ENCODE assay signal across 8 mouse cellular contexts in genomic region chr11:95310007-95310647, GRCm38 (mm10). TPM values are rescaled to one million over a fixed set of nuclear protein-coding genes. Genes with fewer than 3 reads are reported as not detected.
A peak's percentile ranks its signal among the peaks of the same experiment; 100 is the strongest.
DNase-seq lines count a peak whose midpoint lies in the region; ATAC-seq and TF ChIP-seq lines count a peak whose summit lies in the region.

TSS of gene Kat7 (minus strand) at chr11:95310246.

- peak; percentile 99 for DNase-seq in Patski (ENCODE audit: low read depth, low spot score)
- DNase-seq in cerebellum, postnatal 14 days: peak; percentile 97 to 98
- peak; percentile 97 to 99 for DNase-seq in frontal cortex, postnatal 14 days (ENCODE audit: low spot score in 2 of 2)
- peak; percentile 87 to 88 for DNase-seq in layer of hippocampus, postnatal 25 days (ENCODE audit: extremely low spot score in 1 of 2, low spot score in 1 of 2)
- DNase-seq in lung, postnatal 25 days (ENCODE audit: low spot score): peak; percentile 100
- peak; percentile 99 for DNase-seq in retina, embryonic 14.5 days (ENCODE audit: low spot score)
- peak; percentile 90 to 98 for DNase-seq in urinary bladder, adult 18-20 months (ENCODE audit: low spot score in 2 of 2)

- peak within 1 kb of the TSS; percentile 91 for H3K4me3 ChIP-seq in hindbrain, embryonic 13.5 days

- H3K4me2 ChIP-seq in hindbrain, embryonic 13.5 days: peak within 1 kb of the TSS; percentile 64

- H3K27me3 ChIP-seq in Patski: no peaks in the 10 kb centered on the region
- H3K27me3 ChIP-seq in hindbrain, embryonic 13.5 days: no peaks in the 10 kb centered on the region

- H3K9ac ChIP-seq in hindbrain, embryonic 13.5 days: peak within 1 kb of the TSS; percentile 92

- 0% methylated on average over 42 of the region's 42 CpGs for WGBS in hindbrain, embryonic 13.5 days

- CTCF ChIA-PET in Patski (lab: Charles Lee): interaction anchor here (1.1 to 2.5 kb wide), 3 partner anchors 51 to 211 kb away, joined by 3 to 5 read pairs (median 4); partner anchors contain the start of gene Slc35b1

- peaks cover 10% of the 10 kb centered on the region for H3K36me3 ChIP-seq in hindbrain, embryonic 13.5 days

- H3K9me3 ChIP-seq in hindbrain, embryonic 13.5 days: no peaks in the 10 kb centered on the region

- H3K4me1 ChIP-seq in hindbrain, embryonic 13.5 days (replicated peaks): peaks cover 21% of the 10 kb centered on the region

- in situ Hi-C loops in Patski (cut with MboI; ENCODE audit: low pct_unique_long_range_greater_than_20kb): loop anchor here (5.0 kb wide), 1 partner anchor 72 kb away; the partner anchor contains the start of gene Slc35b1

- POLR2A ChIA-PET in Patski (lab: Charles Lee): no interaction called here

- no peak for TF ChIP-seq CTCF in Patski (IDR thresholded peaks at IDR 0.05)

- peak within 1 kb of the TSS; percentile 97 for H3K27ac ChIP-seq in hindbrain, embryonic 13.5 days

- peak; percentile 75 for ATAC-seq in Patski
- peak; percentile 96 for ATAC-seq in hindbrain, embryonic 13.5 days (ENCODE audit: low FRiP score)

RNA-seq across cellular contexts. Expression of gene Kat7, which starts in this region (rescaled TPM):
- 52.5 TPM for polyA plus RNA-seq in Patski (2021)
- polyA plus RNA-seq in hindbrain, embryonic 13.5 days (2015; fragmentation: Nextera tagmentation; extraction: Ambion mirVana): 59.8 and 61.0 TPM in 2 replicates
- total RNA-seq in layer of hippocampus, postnatal 25 days (2021): 10 to 100 TPM; 74.8 to 75.5 TPM

Comparison
In these comparisons a context has a peak if more than half of its experiments do, and no peak if none do; other contexts are left out.
1. Peak in every context shown above with its lines: DNase-seq, ATAC-seq, H3K4me3 ChIP-seq and H3K27ac ChIP-seq.